Mouse (Mus musculus) kidney, adult 8-10 months (tissue): ENCODE measurements around the gene Hectd1.
A peak's percentile ranks its signal among the peaks of the same experiment; 100 is the strongest.

Source experiments
- DNase-seq, 2 experiments: peaks; one replicate each; pipeline ENCODE4 v3.0.0; 2022

Gene Hectd1

GRCm38 (mm10) chr12:51843576-51844520 lies 14.5 kb upstream of the Hectd1 start:
- DNase-seq = no peak

- no peak for DNase-seq
These were observed 12.9 kb upstream of the Hectd1 start for GRCm38 (mm10) chr12:51842081-51842864.

- DNase-seq = no peak
These were observed 10.5 kb upstream of the Hectd1 start for GRCm38 (mm10) chr12:51839856-51840255.

- no peak for DNase-seq
These were observed 5.9 kb upstream of the Hectd1 start for GRCm38 (mm10) chr12:51835219-51835618.

DNA sequence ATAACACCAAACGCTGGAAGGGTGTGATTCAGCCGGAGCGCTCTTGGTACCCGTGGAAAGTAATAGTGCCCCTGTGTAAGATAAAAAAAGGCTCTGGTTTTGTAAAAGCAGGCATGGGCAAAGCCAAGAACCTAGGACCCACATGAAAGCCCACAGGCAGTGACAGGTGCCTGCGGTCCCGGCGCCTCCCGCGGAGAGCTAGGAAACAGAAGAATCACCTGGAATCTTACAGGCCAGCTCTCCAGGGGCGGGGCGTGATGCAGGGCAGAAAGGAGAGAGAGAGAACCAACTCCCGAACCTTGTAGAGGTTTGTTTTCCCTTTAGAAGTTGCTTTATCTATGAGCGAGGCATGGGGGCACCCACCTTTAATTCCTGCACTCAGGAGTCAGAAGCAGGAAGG lies 2.6 kb upstream of the Hectd1 start:
- no peak for DNase-seq

GRCm38 (mm10) chr12:51831296-51831695 lies 2.0 kb upstream of the Hectd1 start:
- no peak for DNase-seq

DNA sequence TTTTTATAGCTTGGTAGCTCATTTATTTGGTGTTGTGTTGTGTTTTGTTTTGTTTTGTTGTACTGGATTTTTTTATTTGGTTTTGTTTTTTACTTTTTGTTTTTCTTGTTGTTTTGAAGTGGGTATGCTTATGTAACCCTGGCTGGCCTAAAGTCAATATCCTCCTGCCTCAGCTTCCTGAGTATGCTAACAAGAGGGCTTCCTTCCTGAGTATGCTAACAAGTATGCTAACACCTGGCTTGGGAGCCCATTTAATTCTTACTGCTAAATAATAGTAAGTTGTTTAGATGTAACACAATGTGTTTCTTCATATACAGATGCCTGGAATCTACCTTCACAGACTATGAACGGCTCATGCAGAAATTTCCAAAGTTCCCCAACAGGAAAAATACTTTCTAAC lies 1.3 kb upstream of the Hectd1 start:
- no peak for DNase-seq

- DNase-seq = peak; percentile 51 to 64
These were observed 704 bp upstream of the Hectd1 start for GRCm38 (mm10) chr12:51830077-51830402.

DNA sequence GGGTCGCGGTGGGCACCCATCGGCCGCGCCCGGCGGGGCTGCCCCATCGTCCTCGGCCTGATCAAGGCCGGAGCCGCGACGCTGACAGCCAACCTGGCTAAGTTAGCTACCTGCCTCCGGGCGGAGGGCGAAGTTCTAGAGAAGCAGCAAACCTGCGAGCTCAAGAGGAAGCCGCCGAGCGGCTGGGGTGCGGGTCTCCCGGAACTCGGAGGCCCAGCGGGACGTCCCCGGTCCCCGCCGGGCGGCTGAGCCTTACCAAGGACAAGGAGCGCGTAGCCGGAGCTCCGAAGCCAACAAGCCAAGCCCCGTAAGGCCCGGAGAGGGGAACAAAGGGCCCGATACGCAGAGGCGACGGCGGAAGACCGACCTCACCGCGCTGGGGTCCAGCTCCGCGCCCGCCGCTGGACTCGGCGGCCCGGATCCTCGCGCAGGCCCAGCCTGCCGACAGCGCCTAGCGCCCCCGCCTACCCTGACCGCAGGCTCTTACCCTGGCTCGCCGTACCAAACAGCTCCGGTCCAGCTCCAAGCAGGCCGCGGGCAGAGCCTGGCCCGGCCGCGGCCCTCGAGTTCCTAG lies 533 bp downstream of the Hectd1 start:
- peak; percentile 46 to 51 for DNase-seq

DNA sequence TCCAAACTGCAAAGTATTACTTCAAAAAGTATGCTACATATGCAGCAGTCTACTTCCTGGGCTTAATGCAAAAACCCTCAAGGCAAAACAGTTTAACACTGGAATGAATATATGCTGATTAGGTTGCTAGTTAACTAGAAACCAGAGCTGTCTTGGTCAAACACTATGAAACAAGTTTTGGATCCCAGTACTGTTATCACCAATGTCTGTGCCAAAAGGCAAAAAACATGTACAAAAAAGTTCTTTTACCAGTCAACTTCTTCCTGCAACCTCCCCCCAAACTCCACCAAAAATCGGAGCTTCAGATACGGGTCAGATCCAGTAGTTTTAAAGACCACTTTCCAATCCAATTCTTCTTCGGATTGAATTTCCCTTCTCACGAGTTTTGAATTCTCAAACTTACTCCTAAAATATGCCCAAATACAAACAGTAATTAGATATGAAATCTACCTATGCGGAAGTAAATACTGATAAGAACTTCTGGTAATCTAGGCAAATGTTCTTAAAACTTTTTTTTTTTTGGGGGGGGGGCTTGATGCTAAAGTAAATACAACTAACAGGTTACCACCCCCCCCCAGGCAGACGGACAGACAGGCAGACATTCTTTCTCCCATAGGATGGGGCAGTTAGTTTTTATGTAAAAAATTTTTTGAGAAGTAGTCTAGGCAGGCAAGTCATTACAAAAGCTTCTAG lies 1.2 kb downstream of the Hectd1 start:
- DNase-seq = no peak

GRCm38 (mm10) chr12:51825338-51825737 lies 4.0 kb downstream of the Hectd1 start:
- DNase-seq = no peak

- no peak for DNase-seq
These were observed 6.0 kb downstream of the Hectd1 start for GRCm38 (mm10) chr12:51823311-51823710.

DNA sequence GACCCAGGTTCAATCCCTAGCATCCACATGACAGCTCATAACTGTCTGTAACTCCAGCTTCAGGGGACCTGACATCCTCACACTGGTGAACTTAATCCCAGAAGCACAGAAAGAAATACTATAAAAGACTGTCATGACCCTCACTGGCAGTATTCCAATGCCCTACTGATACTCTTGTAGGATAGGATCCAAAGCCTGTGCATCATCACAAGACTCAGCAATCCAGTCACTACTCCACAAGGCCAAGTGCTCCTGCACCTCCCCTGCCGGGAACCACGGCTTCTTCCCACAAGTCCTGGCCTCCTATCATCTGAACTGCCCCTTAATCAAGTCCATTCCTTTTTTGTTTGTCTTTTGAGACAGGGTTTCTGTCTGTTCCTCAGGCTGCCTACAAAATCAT lies 6.5 kb downstream of the Hectd1 start:
- no peak for DNase-seq

- DNase-seq = no peak
These were observed 7.1 kb downstream of the Hectd1 start for GRCm38 (mm10) chr12:51822236-51822635.

DNA sequence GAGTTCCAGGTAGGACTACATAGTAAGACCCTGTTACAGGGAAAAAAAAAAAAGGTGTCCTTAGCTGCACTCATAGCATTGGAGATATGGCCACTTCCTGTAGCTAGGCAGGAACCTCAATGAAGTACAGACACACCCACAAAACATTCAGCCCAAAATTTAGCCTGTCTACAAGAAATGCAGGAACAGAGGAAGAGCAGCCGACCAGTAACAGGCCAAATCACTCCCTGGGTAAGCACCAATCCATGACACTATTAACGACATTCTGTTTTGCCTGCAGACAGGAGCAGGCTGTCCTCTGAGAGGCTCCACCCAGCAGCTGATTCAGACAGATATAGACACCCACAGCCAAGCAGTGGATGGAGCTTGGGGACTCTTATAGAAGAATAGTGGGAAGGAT lies 8.1 kb downstream of the Hectd1 start:
- no peak for DNase-seq

DNA sequence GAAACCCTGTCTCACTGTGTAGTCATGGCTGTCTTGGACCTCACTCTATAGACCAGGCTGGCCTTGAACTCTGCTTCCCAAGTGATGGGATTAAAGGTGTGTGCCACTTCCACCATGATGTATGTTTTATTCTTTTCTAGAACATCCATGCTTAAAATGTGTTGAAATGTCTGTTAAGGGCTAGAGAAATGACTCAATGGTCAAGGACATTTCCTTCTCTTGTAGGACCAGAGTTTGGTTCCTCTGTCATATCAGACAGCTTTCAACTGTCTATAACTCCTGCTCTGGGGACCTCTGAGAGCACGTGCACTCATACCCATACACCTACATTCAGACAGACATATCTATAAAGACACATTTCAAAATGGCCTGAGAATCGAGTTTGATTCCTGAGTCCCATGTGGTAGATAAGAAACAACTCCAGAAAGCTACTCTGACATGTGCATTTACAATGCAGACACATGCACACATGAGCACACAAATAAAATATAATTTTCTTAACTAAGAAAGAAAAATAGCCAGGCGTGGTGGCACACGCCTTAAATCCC lies 9.3 kb downstream of the Hectd1 start:
- no peak for DNase-seq

DNA sequence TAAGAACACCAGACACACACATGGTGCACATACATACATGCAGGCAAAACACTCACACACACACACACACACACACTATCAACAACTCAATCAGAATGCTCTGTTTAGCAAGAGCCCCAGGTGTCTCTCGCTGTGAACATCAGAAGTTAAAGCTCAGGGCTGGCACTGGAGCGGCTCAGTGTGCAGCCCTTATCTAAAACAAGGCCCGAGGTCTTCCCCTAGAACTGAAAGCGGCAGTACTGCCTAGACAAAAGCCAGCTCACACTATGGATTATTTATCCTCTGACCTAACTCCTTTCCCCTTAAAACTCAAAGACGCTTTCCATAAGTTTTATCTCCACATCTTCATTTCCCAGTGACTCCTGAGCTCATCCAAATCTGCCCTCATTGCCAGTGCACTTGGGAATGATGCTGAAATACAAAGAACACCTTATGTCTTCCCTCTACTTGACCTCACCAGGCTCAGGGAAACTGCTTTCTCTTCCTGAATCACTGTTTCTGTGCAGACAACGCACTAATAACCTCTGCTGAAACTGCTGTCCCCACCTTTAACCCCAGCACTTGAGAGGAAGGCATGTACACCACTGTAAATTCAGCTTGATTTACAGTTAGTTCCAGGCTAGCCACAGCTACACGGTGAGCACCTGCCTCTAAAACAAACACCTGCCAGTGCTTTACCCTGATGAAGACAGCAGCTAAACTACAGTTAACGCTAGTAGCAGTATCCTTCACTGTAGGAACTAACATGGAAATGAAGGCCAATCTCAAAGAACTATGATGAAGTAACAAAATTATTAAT lies 11.3 kb downstream of the Hectd1 start:
- DNase-seq = no peak

DNA sequence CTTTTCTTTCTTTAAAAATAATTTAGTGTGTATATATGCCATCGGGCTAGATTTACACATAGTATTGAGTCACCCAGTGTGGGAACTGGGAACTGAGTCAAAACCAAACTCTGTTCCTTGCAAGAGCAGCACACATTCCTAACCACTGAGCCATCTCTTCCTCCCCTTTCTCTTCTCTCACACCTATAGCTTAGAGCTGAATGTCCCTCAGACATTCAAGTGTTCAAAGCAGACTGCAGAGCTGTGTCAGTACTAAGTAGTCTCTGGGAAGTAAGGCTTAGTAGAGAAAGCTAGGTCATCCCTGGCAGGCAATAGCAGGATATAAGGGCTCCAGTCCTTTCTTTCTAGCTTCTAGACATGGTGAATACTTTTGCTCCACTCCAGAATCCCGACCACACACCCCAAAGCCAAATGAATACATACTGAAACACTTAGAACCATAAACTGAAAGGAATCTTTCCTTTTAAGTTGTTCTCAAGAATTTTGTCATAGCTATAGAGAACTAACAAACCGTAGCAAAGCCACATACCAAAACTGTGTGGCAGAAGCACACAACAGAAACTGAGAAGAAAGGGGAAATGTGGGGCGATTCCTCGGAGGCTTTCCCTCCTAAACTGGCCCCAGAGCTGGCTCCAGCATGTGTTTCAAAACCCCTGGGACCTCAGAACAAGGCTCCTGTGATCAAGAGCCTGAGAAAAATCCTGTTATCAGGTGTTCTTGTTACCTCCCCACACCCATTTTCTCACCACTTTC lies 17.8 kb downstream of the Hectd1 start:
- no peak for DNase-seq

GRCm38 (mm10) chr12:51810564-51810963 lies 18.8 kb downstream of the Hectd1 start:
- no peak for DNase-seq

GRCm38 (mm10) chr12:51784842-51785241 lies 44.5 kb downstream of the Hectd1 start:
- peak in 1 of 2 experiments; percentile 27 for DNase-seq

GRCm38 (mm10) chr12:51768702-51769101 lies 60.6 kb downstream of the Hectd1 start:
- DNase-seq = no peak
